19 mouse cellular contexts compared by ENCODE assay signal in genomic region chr2:167786951-167787350, GRCm38 (mm10).
DNase-seq lines count a peak whose midpoint lies in the region; ATAC-seq lines count a peak whose summit lies in the region.
"Had no signal": no experiment of that assay in that cellular context is flagged by ENCODE, and none has a peak within 500 bp of the region (broad histone marks: within the 10 kb centered on the region; RNA-seq: fewer than 3 reads in every experiment).

No protein-coding gene starts in this region.

- H3K4me3 ChIP-seq in embryonic facial prominence, embryonic 12.5 days: no peak overlapping the region
- no peak overlapping the region for H3K4me3 ChIP-seq in embryonic facial prominence, embryonic 10.5 days
- H3K4me3 ChIP-seq: forebrain, embryonic 13.5 days; forebrain, embryonic 15.5 days had no signal

- 0 out of 2 replicates have a peak, but pooled peaks cover 2% of the 10 kb centered on the region for H3K27me3 ChIP-seq in embryonic facial prominence, embryonic 12.5 days
- no peaks in the 10 kb centered on the region for H3K27me3 ChIP-seq in embryonic facial prominence, embryonic 10.5 days (replicated peaks; ENCODE audit: low read depth, poor library complexity, severe bottlenecking)
- H3K27me3 ChIP-seq: forebrain, embryonic 13.5 days; forebrain, embryonic 15.5 days; Patski had no signal

- DNase-seq in embryonic facial prominence, embryonic 10.5 days (ENCODE audit: low spot score): no peak
- peak; percentile 51 for DNase-seq in lung, postnatal 36 days
- no peak for DNase-seq in lung, postnatal 25 days (ENCODE audit: low spot score)
- DNase-seq in cerebellum, adult 9-11 months: no peak
- DNase-seq: adrenal gland, adult 8-10 months; adrenal gland, postnatal 14 days; adrenal gland, postnatal 36 days; B cell, adult 2 months; cerebellum, adult 11 months; cerebellum, adult 18-20 months; cerebellum, adult 8-10 months; cerebellum, postnatal 10 days; cerebellum, postnatal 25 days; forebrain, postnatal 0 days had no signal

- H3K4me2 ChIP-seq in embryonic facial prominence, embryonic 12.5 days (replicated peaks): no peak overlapping the region
- H3K4me2 ChIP-seq: forebrain, embryonic 13.5 days; forebrain, embryonic 15.5 days had no signal

- no peak overlapping the region for H3K9ac ChIP-seq in embryonic facial prominence, embryonic 12.5 days
- H3K9ac ChIP-seq: forebrain, embryonic 13.5 days; forebrain, embryonic 15.5 days; forebrain, postnatal 0 days had no signal

- 0 out of 2 replicates have a peak overlapping the region, but pooled peaks have one; percentile 3 for H3K27ac ChIP-seq in embryonic facial prominence, embryonic 12.5 days
- H3K27ac ChIP-seq in embryonic facial prominence, embryonic 10.5 days (replicated peaks): no peak overlapping the region
- H3K27ac ChIP-seq: forebrain, embryonic 13.5 days; forebrain, embryonic 15.5 days had no signal

- H3K4me1 ChIP-seq in embryonic facial prominence, embryonic 12.5 days: peaks cover 9% of the 10 kb centered on the region
- peaks cover 23% of the 10 kb centered on the region for H3K4me1 ChIP-seq in embryonic facial prominence, embryonic 10.5 days

- 95% methylated on average over 5 of the region's 5 CpGs for WGBS in embryonic facial prominence, embryonic 12.5 days
- WGBS in embryonic facial prominence, embryonic 10.5 days: 93% methylated on average over 5 of the region's 5 CpGs

- no peaks in the 10 kb centered on the region for H3K36me3 ChIP-seq in embryonic facial prominence, embryonic 12.5 days
- no peaks in the 10 kb centered on the region for H3K36me3 ChIP-seq in embryonic facial prominence, embryonic 10.5 days (replicated peaks)
- H3K36me3 ChIP-seq: forebrain, embryonic 15.5 days had no signal

- ATAC-seq in embryonic facial prominence, embryonic 12.5 days (ENCODE audit: insufficient number of reproducible peaks, insufficient read depth, low FRiP score, low TSS enrichment): no peak
- ATAC-seq: activated CD4-positive, CD25-positive, alpha-beta regulatory T cell, adult 4 months; forebrain, embryonic 13.5 days; forebrain, embryonic 15.5 days; forebrain, postnatal 0 days; Patski had no signal

- no peaks in the 10 kb centered on the region for H3K9me3 ChIP-seq in embryonic facial prominence, embryonic 12.5 days
- H3K9me3 ChIP-seq in embryonic facial prominence, embryonic 10.5 days: no peaks in the 10 kb centered on the region
- H3K9me3 ChIP-seq: forebrain, embryonic 13.5 days; forebrain, embryonic 15.5 days had no signal
